Mouse (Mus musculus) limb, embryonic 12.5 days (tissue): ENCODE measurements around the gene Fbxw9. TPM values are rescaled to one million over a fixed set of nuclear protein-coding genes. Genes with fewer than 3 reads are reported as not detected.

Experiments used
- microRNA-seq: library from miRNA; unstranded; fragments of <30 nt; microRNA quantifications from one replicate; pipeline ENCODE4, GENCODE M21; 2017
- polyA plus RNA-seq: library from polyadenylated mRNA; unstranded; fragments of >200 nt; fragmentation: Nextera tagmentation; extraction: Ambion mirVana; gene quantifications from 2 replicates; pipeline ENCODE4 v1.2.1, GENCODE M21; 2016

Fbxw9 gene
- polyA plus RNA-seq, 1 experiment from 2014 or later: 27.4 TPM

Small RNAs within 50 kb of the gene (microRNA-seq; reads per million reads assigned to microRNA genes)
- gene Gm23388: 5.6 reads per million, percentile 17 among the genes with 10 or more reads in this experiment
- 0.93 reads per million for gene Mir7070

Other genes with a start within 250 kb of the Fbxw9 start
- gene Dand5, start 237.2 kb upstream of the Fbxw9 start, polyA plus RNA-seq: 4.1 and 5.1 TPM in 2 replicates
- 46.5 and 48.6 TPM in 2 replicates for gene Gadd45gip1, start 228.5 kb upstream of the Fbxw9 start, polyA plus RNA-seq
- gene Rad23a, start 219.4 kb upstream of the Fbxw9 start, polyA plus RNA-seq: 104 and 109 TPM in 2 replicates
- 764 and 842 TPM in 2 replicates for gene Calr, start 213.1 kb upstream of the Fbxw9 start, polyA plus RNA-seq
- 109 and 114 TPM in 2 replicates for gene Farsa, start 203.1 kb upstream of the Fbxw9 start, polyA plus RNA-seq
- gene Syce2, start 187.9 kb upstream of the Fbxw9 start, polyA plus RNA-seq: 86.5 and 88.8 TPM in 2 replicates
- 42.8 and 44.9 TPM in 2 replicates for gene Gcdh, start 166.1 kb upstream of the Fbxw9 start, polyA plus RNA-seq
- gene Klf1, start 158.1 kb upstream of the Fbxw9 start, polyA plus RNA-seq: 4.3 and 5.1 TPM in 2 replicates
- 12.8 and 14.0 TPM in 2 replicates for gene Dnase2a, start 151.5 kb upstream of the Fbxw9 start, polyA plus RNA-seq
- gene Mast1, start 122.7 kb upstream of the Fbxw9 start, polyA plus RNA-seq: 0.33 and 0.60 TPM in 2 replicates
- gene Rtbdn, start 113.1 kb upstream of the Fbxw9 start, polyA plus RNA-seq: 0.34 and 0.58 TPM in 2 replicates
- gene Gm49661, start 90.6 kb upstream of the Fbxw9 start, polyA plus RNA-seq: not detected in 2 replicates
- gene Prdx2, start 90.5 kb upstream of the Fbxw9 start, polyA plus RNA-seq: 1,079 and 1,120 TPM in 2 replicates
- gene Rnaseh2a, start 90.3 kb upstream of the Fbxw9 start, polyA plus RNA-seq: 105 and 122 TPM in 2 replicates
- gene Junb, start 81.3 kb upstream of the Fbxw9 start, polyA plus RNA-seq: 7.6 and 10.5 TPM in 2 replicates
- gene Hook2, start 69.5 kb upstream of the Fbxw9 start, polyA plus RNA-seq: 19.3 and 19.7 TPM in 2 replicates
- not detected in 2 replicates for gene Best2, start 45.5 kb upstream of the Fbxw9 start, polyA plus RNA-seq
- gene Asna1, start 34.8 kb upstream of the Fbxw9 start, polyA plus RNA-seq: 134 TPM in 2 replicates
- 177 and 182 TPM in 2 replicates for gene Trir, start 33.2 kb upstream of the Fbxw9 start, polyA plus RNA-seq
- 30.5 and 31.7 TPM in 2 replicates for gene Tnpo2, start 23.1 kb upstream of the Fbxw9 start, polyA plus RNA-seq
- gene Gm5741, start 7.9 kb downstream of the Fbxw9 start, polyA plus RNA-seq: 1.1 TPM in 1 of 2 replicates, not detected in the other
- 71.5 and 72.3 TPM in 2 replicates for gene Dhps, start 11.7 kb downstream of the Fbxw9 start, polyA plus RNA-seq
- gene Wdr83os, start 20.7 kb downstream of the Fbxw9 start, polyA plus RNA-seq: 121 and 123 TPM in 2 replicates
- gene Wdr83, start 21.3 kb downstream of the Fbxw9 start, polyA plus RNA-seq: 49.9 and 52.2 TPM in 2 replicates
- 24.2 and 28.4 TPM in 2 replicates for gene Man2b1, start 23.2 kb downstream of the Fbxw9 start, polyA plus RNA-seq
- gene Zfp791, start 63.0 kb downstream of the Fbxw9 start, polyA plus RNA-seq: 2.9 and 3.0 TPM in 2 replicates
- gene Cks1brt, start 91.9 kb downstream of the Fbxw9 start, polyA plus RNA-seq: not detected in 2 replicates
- not detected in 2 replicates for gene Olfr371, start 165.9 kb downstream of the Fbxw9 start, polyA plus RNA-seq
- gene Orc6, start 239.6 kb downstream of the Fbxw9 start, polyA plus RNA-seq: 132 TPM in 2 replicates
- gene Vps35, start 239.7 kb downstream of the Fbxw9 start, polyA plus RNA-seq: 138 and 140 TPM in 2 replicates